Mouse (Mus musculus) ES-E14 (cell line): ENCODE measurements around the gene Ankrd42.

ENCODE experiments used
- HCFC1 ChIP-seq: IDR thresholded peaks from 2 replicates; pipeline ENCODE4 v1.6.1; 2012; ENCODE audit warnings: low read length, inconsistent platforms, borderline replicate concordance; ENCODE audit not compliant: insufficient read depth
- MAFK ChIP-seq: IDR thresholded peaks from 2 replicates; pipeline ENCODE4 v1.6.1; 2014; ENCODE audit warnings: mild to moderate bottlenecking, low read depth, low read length, inconsistent platforms; ENCODE audit not compliant: insufficient read depth
- ZNF384 ChIP-seq: IDR thresholded peaks from 2 replicates; pipeline ENCODE4 v1.6.1; 2012; ENCODE audit warnings: low read depth, low read length, inconsistent platforms

- TF ChIP-seq HCFC1 (no peak), MAFK (no peak), ZNF384 (no peak)
Measured at GRCm38 (mm10) chr7:92610830-92611229, 26.1 kb downstream of the Ankrd42 start.
